Mouse (Mus musculus): Measurements from ENCODE around the gene Frmd4a.
"Not testable (repeated sequence)": the region's sequence is repeated elsewhere in the genome, so short reads cannot be mapped to it uniquely, and the experiment has no call there.

The Frmd4a gene

DNA sequence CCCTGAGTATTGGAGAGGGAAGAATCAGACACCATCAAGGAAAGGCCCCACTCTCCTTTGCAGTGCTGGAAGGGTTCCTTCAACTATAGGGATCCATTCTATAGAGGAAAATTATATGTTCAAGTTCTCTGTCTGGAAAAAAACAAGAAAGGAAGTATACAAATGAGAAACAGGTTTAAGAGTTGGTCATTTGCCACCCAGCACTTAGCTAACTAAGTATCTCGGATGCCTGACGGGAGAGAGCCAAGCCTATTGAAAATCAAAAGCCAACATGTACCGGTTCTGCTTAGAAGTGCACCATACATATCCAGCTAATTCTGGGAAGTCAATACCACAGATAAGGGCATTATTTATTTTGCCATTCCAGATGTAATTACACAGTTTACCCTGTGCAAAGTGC is 274.2 kb downstream of the Frmd4a start:
- no peak for DNase-seq

DNA sequence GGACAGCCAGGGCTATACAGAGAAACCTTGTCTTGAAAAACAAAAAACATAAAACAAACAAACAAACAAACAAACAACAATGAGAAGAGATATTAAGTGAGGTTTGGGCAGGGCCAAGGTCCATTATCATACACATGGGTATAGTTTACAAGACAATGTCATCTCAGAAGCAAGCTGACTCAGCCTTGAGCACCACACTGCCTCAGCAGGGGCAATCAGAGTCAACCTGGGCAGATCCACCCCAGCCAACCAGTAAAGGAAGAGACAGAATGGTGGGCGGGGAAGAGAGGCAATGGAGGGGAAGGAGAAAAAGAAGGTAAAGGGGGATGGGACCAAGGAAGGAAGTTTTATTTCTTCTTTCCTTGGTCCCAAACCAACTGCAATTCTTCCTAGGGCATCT is 276.2 kb downstream of the Frmd4a start:
- DNase-seq, result no peak

DNA sequence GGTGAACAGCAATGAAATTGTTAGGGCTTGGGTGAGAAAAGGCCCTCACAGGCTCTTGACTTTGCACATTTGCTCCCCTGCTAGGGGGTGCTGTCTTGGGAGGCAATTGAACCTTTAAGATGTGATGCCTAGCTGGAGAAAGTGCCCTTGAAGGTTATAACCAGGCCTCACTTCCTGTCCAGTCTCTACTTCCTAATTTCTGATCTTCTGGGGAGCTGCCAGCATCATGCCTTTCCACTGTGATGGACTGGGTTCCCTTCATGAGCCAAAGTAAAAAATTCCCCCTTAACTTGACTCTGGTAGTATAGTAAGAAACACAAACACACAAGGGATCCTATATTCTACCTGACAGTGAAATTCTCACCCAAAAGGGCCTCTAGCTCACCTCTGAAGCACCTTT is 278.1 kb downstream of the Frmd4a start:
- no peak for DNase-seq

DNA sequence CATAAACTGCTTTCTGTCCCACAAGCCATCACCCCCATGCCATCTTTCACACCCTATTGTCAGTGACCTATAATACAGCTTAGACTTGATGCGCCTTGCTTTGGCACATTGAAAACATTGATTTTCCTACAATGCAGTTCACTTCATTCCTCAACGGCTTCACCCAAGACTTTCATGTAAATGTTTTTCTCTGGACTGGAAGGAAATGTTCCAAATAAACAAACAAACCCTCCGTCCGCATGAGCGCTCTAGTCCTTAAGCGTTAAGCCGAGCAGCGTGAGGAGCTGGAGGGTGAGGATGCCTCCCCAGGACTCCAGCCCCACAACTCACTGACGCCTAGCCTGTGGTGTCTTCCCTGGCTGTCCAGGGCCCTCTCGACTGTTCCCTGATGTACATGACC is 279.4 kb downstream of the Frmd4a start:
- no peak for DNase-seq

DNA sequence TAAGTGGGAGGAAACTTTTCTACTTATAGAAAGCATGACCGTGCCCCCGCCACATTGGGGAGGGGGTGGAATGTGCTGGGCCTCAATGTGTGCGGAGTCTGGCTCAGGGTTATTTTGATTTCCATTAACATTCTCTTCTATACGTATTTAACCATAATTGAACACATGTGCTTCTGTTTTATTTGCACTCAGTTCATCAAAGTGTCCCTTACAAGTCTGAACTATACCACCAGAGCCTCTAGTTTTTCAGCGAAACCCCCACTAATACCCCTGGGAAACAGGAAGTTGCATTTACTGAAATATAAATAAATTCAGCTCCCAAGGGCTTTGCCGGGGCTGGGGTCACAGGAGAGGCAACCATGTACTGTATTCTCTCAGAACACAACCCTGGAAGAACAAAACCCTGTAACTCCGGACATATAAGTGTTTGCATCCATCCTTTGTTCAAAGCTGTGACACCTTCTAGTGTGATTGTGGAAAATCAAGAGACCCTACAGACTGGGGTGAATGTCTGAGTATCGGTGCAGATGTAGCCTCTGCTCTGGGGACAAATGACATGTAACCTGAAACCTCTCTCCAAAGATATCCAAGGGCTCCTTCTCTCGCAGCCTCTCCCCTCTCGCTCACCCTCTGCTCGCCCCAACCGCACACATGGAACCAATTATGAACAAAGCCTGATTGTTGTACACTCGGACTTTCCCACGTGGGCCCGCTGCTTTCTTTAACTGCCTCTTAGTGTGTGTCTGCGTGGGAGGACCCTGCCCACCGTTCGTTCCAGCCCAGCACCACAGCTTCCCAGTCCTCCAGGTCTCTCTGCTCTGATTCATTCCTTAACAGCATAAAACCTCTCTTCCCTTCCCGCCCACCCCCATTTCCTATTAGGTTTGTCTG is 281.1 kb downstream of the Frmd4a start:
- no peak for DNase-seq

DNA sequence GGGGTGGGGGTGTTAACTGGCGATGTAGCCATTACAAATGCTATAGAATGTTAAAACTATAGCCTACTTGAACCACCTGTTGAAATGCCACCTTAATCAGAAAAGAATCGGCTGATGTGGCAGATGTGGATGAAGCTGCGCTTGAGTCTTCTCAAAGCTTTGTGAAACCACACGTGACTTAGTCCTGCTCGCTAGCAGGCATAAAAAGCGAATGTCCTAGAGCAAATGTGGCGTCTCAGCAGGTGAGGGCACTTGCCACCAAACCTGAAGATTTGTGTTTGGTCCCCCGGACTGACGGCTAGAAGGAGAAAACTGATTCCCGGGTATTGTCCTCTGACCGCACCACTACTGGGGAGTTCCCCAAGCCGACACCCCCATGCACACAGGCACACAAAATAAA is 282.1 kb downstream of the Frmd4a start:
- no peak for DNase-seq

DNA sequence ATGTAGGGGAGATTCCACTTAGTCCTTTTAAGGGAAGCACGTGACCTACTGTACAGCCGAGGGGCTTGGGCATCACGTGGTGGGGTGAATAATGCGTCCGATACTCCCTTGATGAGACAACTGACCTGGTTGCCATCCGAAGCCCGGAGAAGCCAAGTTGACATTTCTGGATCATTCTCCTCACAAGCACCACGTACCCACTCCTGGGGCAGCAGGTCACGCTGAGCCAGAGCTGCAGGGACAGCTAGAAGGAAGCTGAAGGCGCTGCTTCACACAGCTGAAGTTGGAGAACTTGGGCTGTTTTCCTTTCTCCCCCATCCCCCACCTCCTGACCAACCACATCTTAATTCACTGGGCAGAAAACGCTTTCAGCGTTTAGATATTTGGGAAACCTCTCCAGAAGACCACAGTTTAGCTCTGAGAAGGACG is 282.9 kb downstream of the Frmd4a start:
- no peak for DNase-seq

DNA sequence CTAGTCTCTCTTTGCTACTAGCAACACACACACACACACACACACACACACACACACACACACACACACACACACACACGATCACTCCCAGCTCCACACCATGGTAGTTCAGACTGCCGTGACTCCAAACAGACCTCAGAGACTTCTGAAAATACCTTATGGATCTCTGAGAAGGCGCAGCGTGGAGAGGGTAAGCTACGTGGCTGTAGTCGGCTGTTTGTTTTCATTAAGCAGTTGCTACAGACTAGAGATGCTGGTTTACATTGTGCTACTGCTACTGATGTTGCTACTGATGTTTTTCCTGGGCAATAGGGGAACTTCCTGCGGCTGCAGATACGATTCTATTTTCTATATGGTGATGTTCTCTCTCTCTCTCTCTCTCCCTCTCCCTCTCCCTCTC is 283.3 kb downstream of the Frmd4a start:
- DNase-seq, result no peak

DNA sequence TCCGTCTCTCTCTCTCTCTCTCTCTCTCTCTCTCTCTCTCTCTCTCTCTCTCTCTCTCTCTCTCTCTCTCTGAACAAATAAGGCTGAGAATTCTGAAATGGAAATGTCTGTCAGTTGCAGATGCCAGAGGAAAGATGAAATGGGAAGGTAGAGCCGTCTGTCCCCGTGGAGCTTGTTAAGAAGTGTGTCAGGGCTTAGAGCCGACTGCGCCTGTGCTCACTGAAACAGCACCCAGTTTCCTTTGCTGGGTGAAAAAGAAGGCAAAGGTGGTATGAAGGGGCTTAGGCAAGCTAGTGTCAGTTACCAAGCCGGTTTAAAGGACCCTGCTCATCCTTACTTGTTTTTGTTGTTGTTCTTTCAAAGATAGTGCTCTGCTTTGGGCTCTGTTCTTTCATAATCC is 283.7 kb downstream of the Frmd4a start:
- no peak for DNase-seq

DNA sequence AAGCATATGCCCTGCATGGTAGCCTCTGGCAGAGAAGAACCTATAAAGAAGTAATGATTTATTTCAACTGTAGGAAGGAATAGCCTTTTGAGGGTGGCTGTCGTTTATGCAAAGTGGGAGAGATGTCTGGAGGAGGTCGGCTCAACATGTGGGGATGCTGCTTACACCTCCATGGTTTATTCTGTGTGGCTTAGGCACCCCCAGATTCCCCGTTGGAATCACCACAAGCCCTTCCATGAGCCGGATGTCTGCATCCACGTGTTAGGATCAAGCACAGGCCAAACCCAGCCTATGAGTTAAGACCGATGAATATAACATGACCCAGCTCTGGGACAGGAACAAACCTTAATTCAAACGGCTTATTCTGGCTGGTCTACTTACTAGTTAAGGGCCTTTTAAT is 284.2 kb downstream of the Frmd4a start:
- no peak for DNase-seq

DNA sequence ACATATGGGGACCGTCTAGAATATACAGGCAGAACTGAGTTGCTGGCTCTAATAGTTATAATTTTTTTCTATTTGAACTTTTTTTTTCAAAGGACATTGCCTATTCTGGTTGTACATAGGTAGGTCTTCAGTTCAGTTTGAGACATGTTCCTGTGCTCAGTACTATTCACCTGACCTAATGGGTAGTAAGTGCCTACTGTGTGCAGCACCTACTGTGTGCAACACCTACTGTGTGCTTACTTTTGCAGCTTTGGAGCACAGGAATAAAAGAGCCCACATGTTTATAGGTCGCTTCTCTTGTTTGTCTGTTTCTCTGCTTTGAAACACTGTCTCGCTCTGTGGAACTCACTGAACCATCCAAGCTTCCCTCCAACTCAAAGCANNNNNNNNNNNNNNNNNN is 284.6 kb downstream of the Frmd4a start:
- DNase-seq, result no peak

DNA sequence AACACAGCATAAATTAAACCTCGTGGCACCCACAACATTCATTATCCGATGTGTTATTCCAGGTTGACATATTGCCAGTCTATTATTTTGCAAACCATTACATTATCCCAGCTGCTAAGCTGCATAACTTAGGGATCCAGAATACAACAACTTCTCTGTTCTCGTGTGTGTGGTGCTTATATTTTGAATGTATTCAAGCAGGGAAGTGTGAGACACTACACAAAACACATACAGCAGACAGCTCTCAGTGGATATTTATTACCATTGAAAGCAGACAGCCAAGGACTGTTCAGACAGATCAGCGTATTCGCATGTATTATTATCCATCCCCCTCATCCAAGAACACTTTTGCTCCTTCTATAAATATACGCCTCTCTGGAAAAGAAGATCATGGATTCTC is 289.6 kb downstream of the Frmd4a start:
- no peak for DNase-seq

DNA sequence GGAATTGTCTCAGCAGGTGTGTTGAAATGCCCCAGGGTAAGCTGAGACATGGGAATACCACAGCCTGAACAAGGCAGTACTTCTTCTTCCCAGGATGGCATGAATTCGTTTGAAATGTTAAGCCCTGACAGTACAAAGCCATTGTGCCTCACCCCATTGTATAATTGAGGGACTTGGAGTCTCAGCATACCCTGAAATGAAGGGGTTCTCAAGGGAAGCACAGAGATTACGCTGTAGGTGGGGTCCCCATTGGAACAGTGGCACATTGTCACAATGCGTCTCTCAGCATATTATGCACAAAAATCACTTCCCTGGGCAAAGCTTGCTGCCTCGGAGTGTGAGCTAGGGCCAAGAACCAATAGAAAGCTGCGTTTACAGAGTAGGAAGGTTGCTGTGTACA is 297.0 kb downstream of the Frmd4a start:
- no peak for DNase-seq

DNA sequence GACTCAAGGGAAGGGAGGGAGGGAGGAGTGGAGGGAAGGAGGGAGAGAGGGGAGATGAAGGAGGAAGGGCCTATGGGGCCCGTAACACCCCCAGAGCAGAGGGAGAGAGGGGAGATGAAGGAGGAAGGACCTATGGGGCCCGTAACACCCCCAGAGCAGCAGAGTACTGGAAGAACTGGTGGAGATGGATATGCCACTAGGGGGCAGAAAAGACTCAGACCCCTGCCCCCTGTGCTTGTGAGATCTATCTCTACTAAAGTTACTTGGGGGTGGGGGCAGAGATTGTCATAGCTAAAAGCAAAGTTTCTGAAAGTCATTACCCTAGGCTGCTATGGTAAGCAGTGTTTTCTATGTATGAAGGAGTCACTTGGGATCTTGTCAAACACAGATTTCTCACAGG is 299.1 kb downstream of the Frmd4a start:
- no peak for DNase-seq

DNA sequence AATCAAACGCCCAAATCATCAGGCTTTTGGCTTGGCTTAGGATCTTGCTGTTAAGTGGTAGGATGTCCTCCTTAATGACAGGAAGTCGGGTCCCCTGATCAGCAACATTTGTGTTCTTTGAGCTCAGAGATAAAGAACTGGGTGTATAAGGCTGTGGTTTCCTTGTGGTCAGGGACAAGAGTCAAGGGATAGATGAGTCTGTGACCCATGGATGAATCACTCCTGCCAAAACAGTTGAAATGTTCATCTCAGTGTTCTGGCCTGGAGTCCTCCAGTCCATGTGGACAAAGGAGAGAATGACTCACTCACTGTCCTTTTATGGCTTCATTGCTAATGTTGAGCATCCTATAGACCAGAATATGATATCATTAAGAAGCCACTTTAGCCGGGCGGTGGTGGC is 300.6 kb downstream of the Frmd4a start:
- no peak for DNase-seq

DNA sequence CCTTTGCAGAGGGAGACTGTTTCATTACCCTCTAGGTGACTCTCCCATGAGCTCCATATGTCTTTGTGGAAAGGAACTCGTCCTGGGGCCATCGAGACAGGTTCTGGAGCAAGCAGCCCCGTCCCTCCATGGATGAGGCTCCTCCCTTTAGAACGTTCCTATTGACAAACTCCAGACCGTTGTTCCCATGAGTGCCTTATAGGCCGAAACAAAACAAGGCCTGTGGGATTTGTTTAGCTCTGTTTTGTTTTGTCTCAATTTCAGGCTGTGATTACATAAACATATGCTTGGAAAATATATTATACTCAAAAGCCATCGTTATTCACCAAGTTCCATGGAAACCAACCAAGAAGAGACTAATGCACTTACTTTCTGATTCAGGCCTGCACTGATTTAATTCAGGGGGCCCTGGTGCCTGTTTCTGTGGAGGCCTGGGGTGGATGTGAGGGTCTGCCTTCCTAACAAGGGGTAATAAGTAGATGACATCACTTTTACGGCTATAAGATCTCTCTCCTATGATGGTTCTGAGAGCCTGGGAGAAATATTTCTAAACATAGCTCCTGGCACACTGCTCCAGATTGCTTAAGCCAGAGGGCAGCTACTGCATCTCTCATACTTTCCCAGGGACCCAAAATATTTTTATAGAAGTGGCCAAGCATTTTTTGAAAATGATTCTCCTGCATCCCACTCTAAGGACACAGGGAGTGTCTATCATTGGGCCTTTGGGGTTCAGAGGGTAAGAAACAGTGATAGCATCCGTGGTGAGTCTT is 308.9 kb downstream of the Frmd4a start:
- DNase-seq, result no peak

DNA sequence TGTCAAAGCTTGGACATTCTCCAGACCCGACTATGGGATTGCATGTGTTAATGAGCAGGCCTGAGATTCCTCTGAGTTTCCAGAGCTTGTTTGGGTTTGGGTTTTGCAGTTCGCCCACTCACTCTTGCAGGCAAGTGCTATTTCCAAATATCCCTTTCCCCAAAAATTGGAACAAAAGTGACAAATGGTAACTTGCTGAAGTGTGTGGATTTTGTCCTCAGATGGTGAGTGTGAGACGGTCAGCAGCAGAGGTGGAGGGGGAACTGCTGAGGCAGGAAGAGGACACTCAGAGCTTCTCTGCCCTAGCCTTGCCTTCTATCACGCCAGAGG is 309.5 kb downstream of the Frmd4a start:
- no peak for DNase-seq

DNA sequence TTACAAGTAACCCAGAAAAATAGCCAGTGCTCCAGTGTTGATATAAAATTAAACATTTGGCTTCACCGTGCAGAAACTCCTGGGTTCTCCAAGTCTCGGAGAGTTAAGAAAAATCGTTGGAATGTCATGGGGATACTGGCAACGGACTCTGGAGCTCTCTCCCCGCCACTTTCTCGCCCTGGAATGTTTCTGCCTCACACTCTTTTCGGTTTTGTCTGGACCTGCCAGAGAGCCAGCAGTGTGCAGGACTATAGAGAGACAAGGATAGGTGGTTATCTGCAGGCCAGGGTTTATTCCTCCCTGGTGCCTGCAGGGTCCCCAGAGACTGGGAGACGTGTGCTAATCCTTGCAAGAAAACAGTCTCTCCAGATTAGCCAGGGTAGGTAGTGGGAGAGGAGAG is 314.9 kb downstream of the Frmd4a start:
- no peak for DNase-seq

DNA sequence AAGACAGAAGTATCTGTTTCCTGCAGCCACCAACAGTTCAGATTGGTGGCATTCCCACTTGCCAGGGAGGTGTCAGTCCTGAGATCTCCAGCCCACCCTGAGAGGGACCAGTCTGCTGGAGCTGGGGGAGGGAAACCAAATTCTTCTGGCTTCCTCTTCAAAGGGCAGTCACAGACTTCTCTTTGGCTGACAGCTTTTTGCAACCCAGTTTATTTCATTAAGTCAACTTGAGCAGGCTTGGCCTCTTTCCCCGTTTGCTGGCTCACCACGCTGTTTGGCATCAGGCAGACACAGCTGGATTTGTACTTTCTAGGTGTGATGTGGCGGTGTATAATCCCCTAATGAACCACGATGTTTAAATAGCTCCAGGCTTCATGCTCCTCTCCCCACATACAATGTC is 316.7 kb downstream of the Frmd4a start:
- no peak for DNase-seq

DNA sequence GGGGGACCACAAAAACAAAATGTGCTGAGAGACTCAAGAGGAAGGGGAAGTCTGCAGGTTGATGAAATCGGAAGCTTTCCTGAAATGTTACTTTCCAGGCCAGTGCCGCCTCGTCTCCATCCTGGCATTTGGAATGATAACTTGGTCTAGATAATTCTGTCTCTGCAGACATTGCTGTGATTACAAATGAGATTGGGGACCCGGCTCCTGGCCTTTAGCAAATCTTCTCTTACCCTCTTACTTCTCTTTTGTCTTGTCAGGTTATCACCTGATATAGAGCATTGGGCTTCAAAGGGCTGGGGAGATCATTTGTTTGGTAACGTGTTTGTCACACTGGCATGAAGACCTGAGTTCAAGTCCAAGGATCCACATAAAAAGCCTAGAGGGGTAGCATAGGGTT is 317.4 kb downstream of the Frmd4a start:
- no peak for DNase-seq

DNA sequence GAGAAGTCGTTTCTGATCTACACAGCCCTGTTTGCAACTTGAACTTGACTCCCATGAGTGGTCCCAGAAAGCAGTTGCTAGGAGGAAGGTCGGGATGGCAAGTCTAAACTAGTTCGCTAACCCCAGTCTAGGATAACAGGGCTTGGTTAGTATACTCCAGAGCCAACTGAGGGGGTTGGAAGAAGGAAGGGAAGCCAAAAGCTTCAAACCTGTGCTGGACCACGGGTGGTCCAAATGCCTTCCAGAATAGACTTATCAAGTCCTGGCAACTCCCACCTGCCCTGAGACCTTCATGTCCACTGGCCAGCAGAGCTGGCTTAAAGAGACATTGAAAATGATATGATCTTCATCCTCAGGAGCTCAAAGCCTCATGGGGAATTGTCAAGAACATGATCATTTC is 318.4 kb downstream of the Frmd4a start:
- DNase-seq, result no peak

DNA sequence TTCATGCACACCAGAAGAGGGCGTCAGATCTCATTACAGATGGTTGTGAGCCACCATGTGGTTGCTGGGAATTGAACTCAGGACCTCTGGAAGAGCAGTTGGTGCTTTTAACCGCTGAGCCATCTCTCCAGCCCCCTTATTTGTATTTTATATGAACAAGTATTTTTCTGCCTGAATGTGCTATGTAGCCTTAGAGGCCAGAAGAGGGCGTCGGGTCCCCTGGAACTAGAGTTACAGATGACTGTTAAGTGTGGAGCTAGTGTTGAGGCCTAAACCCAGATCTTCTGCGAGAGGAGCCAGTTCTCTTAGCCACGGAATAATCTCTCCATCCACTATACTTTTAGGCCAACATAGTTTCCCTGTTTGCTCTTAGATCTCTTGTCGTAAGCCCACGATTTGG is 320.8 kb downstream of the Frmd4a start:
- DNase-seq, result not testable (repeated sequence)

DNA sequence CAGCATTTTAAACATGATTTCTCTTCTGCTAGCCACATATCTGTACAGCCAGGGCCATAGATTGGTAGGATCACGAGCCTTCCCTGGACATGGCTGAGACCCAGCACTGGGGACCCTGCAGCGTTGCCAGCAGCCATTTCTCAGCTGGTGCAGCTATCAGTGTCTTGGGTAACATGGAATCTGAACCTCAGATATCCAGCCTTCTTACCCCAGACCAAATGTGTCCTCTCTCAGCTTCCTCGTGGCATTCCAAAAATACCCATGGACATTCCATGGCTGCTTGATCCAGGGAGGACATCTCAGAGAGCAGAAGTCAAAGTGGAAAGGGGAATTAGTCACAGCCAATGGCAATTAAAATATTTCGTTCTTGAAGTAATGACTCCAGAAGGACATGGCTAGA is 321.6 kb downstream of the Frmd4a start:
- no peak for DNase-seq

DNA sequence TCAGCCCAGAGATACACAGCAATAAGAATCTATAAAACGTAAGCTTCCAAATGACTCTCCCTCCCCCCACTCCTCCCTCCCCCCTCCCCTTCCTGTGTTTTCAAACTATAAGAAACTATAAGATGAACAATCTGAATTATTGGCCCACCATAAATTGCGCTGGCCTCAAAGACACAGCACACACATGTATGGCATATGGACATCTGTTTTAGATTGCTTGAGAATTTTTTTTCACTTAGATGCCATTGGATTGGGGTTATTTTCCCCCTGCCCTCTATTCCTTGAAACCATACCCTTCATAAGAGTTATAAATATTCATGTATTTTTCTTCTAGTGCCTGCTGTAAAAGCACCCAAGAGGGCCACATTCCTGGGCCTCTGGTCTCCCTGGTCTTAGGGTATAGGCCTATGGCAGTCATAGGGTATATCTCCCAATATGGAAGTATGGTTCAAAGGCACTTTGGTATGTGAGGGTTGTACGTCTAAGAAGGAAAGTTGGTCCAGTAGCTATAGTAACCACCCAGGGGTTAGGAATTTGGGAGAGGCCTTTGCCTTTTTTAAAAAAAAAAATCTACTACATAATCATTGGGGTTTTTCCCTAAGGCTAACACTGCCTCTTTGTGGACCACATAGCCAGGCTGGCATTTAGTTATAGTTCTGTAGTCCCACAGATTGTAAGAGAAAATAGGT is 322.2 kb downstream of the Frmd4a start:
- no peak for DNase-seq

Data from kidney, adult 8-10 months (tissue).